Mouse (Mus musculus) embryonic facial prominence, embryonic 10.5 days (tissue): ENCODE results near the gene Fahd2a. TPM values are rescaled to one million over a fixed set of nuclear protein-coding genes. Genes with fewer than 3 reads are reported as not detected.

Experiments
- DNase-seq: peaks from one replicate; pipeline ENCODE4 v3.0.0-alpha.2; 2017; ENCODE audit warnings: low spot score
- H3K27ac ChIP-seq: fragments of 300-500 bp; sonication (generic); replicated peaks from 2 replicates; pipeline ENCODE4 v1.5.1; 2016; ENCODE audit warnings: mild to moderate bottlenecking
- H3K27me3 ChIP-seq: fragments of 300-500 bp; sonication (generic); replicated peaks from 2 replicates; pipeline ENCODE4 v1.6.1; 2016; ENCODE audit warnings: low read depth, mild to moderate bottlenecking; ENCODE audit not compliant: poor library complexity, severe bottlenecking
- H3K36me3 ChIP-seq: fragments of 300-500 bp; sonication (generic); replicated peaks from 2 replicates; pipeline ENCODE4 v1.6.1; 2016; ENCODE audit warnings: mild to moderate bottlenecking, moderate library complexity
- H3K4me1 ChIP-seq: fragments of 300-500 bp; sonication (generic); 2 replicates; pipeline ENCODE4 v1.6.1; 2016
- H3K4me3 ChIP-seq: fragments of 300-500 bp; sonication (generic); 2 replicates; pipeline ENCODE4 v1.5.1; 2016; ENCODE audit warnings: mild to moderate bottlenecking, moderate library complexity
- H3K9me3 ChIP-seq: fragments of 300-500 bp; sonication (generic); 2 replicates; pipeline ENCODE4 v1.6.1; 2016; ENCODE audit warnings: mild to moderate bottlenecking
- WGBS: fragments of 180-500 bp; shearing (Covaris S2); methylation state at CpG from one replicate; pipeline ENCODE4 v1.1.7; 2016; 5-methylcytosine and 5-hydroxymethylcytosine counted together
- polyA plus RNA-seq: library from polyadenylated mRNA; unstranded; fragments of >200 nt; fragmentation: Nextera tagmentation; extraction: Ambion mirVana; gene quantifications from 2 replicates; pipeline ENCODE4 v1.2.1, GENCODE M21; 2016

Fahd2a gene
- polyA plus RNA-seq, 1 experiment from 2014 or later = 23.1 TPM

- Histone ChIP-seq H3K36me3 (no peaks in the 10 kb centered on the region), H3K27ac (no peak overlapping the region), H3K9me3 (no peaks in the 10 kb centered on the region), H3K4me1 (peaks cover 7% of the 10 kb centered on the region), H3K27me3 (0 out of 2 replicates have a peak, but pooled peaks cover 10% of the 10 kb centered on the region), H3K4me3 (no peak overlapping the region)
- DNase-seq = no peak
- 53% methylated on average over 9 of the region's 9 CpGs for WGBS
These were observed 17.0 kb upstream of the Fahd2a start for GRCm38 (mm10) chr2:127461351-127461750.

- Histone ChIP-seq H3K4me1 (peaks cover 7% of the 10 kb centered on the region), H3K36me3 (no peaks in the 10 kb centered on the region), H3K27ac (no peak overlapping the region), H3K4me3 (no peak overlapping the region), H3K9me3 (no peaks in the 10 kb centered on the region), H3K27me3 (peaks cover 22% of the 10 kb centered on the region)
- WGBS = 86% methylated on average over 2 of the region's 2 CpGs
- DNase-seq = no peak
These were observed 15.0 kb upstream of the Fahd2a start for GRCm38 (mm10) chr2:127459341-127459740.

- Histone ChIP-seq H3K27ac (no peak overlapping the region), H3K4me1 (peaks cover 11% of the 10 kb centered on the region), H3K4me3 (no peak overlapping the region), H3K9me3 (no peaks in the 10 kb centered on the region), H3K27me3 (peaks cover 51% of the 10 kb centered on the region), H3K36me3 (no peaks in the 10 kb centered on the region)
- WGBS = 3% methylated on average over 5 of the region's 5 CpGs
- DNase-seq = peak; percentile 73
These were observed 9.4 kb upstream of the Fahd2a start for GRCm38 (mm10) chr2:127453764-127454163.

GRCm38 (mm10) chr2:127453141-127453540 is 8.8 kb upstream of the Fahd2a start:
- 78% methylated on average over 9 of the region's 9 CpGs for WGBS
- Histone ChIP-seq H3K27me3 (peaks cover 51% of the 10 kb centered on the region), H3K4me1 (peaks cover 11% of the 10 kb centered on the region), H3K4me3 (no peak overlapping the region), H3K27ac (no peak overlapping the region), H3K9me3 (no peaks in the 10 kb centered on the region), H3K36me3 (no peaks in the 10 kb centered on the region)
- DNase-seq = no peak

GRCm38 (mm10) chr2:127451748-127452147 is 7.4 kb upstream of the Fahd2a start:
- H3K4me1 ChIP-seq = peaks cover 11% of the 10 kb centered on the region
- WGBS = 57% methylated on average over 6 of the region's 6 CpGs
- H3K36me3 ChIP-seq = no peaks in the 10 kb centered on the region
- no peaks in the 10 kb centered on the region for H3K9me3 ChIP-seq
- H3K4me3 ChIP-seq = no peak overlapping the region
- peaks cover 51% of the 10 kb centered on the region for H3K27me3 ChIP-seq
- no peak for DNase-seq
- no peak overlapping the region for H3K27ac ChIP-seq

GRCm38 (mm10) chr2:127449691-127450090 is 5.3 kb upstream of the Fahd2a start:
- Histone ChIP-seq H3K27me3 (peaks cover 39% of the 10 kb centered on the region), H3K27ac (no peak overlapping the region), H3K4me1 (peaks cover 13% of the 10 kb centered on the region), H3K36me3 (no peaks in the 10 kb centered on the region), H3K4me3 (no peak overlapping the region), H3K9me3 (no peaks in the 10 kb centered on the region)
- WGBS = 43% methylated on average over 7 of the region's 7 CpGs
- DNase-seq = peak; percentile 26

GRCm38 (mm10) chr2:127446847-127447246 is 2.5 kb upstream of the Fahd2a start:
- peaks cover 23% of the 10 kb centered on the region for H3K27me3 ChIP-seq
- H3K27ac ChIP-seq = no peak overlapping the region
- 51% methylated on average over 3 of the region's 3 CpGs for WGBS
- H3K4me3 ChIP-seq = no peak overlapping the region
- DNase-seq = no peak
- H3K4me1 ChIP-seq = peaks cover 30% of the 10 kb centered on the region
- H3K9me3 ChIP-seq = no peaks in the 10 kb centered on the region
- no peaks in the 10 kb centered on the region for H3K36me3 ChIP-seq

GRCm38 (mm10) chr2:127437697-127438096 is 6.7 kb downstream of the Fahd2a start:
- H3K9me3 ChIP-seq = no peaks in the 10 kb centered on the region
- no peaks in the 10 kb centered on the region for H3K4me1 ChIP-seq
- H3K36me3 ChIP-seq = peaks cover 68% of the 10 kb centered on the region
- no peak for DNase-seq
- no peak overlapping the region for H3K4me3 ChIP-seq
- H3K27ac ChIP-seq = no peak overlapping the region
- WGBS = 92% methylated on average over 5 of the region's 5 CpGs
- H3K27me3 ChIP-seq = no peaks in the 10 kb centered on the region

- DNase-seq = no peak
- Histone ChIP-seq H3K9me3 (no peaks in the 10 kb centered on the region), H3K27me3 (no peaks in the 10 kb centered on the region), H3K27ac (no peak overlapping the region), H3K4me1 (no peaks in the 10 kb centered on the region), H3K4me3 (no peak overlapping the region), H3K36me3 (peaks cover 71% of the 10 kb centered on the region)
- WGBS = 90% methylated on average over 2 of the region's 2 CpGs
These were observed 8.8 kb downstream of the Fahd2a start for GRCm38 (mm10) chr2:127435554-127435953.

GRCm38 (mm10) chr2:127435135-127435534 is 9.2 kb downstream of the Fahd2a start:
- peak; percentile 69 for DNase-seq
- WGBS = 41% methylated on average over 2 of the region's 2 CpGs
- H3K36me3 ChIP-seq = peaks cover 67% of the 10 kb centered on the region

GRCm38 (mm10) chr2:127433487-127434295 is 10.7 kb downstream of the Fahd2a start:
- no peaks in the 10 kb centered on the region for H3K9me3 ChIP-seq
- H3K27ac ChIP-seq = no peak overlapping the region
- no peak overlapping the region for H3K4me3 ChIP-seq
- no peak for DNase-seq
- H3K4me1 ChIP-seq = no peaks in the 10 kb centered on the region
- H3K27me3 ChIP-seq = no peaks in the 10 kb centered on the region
- H3K36me3 ChIP-seq = peaks cover 55% of the 10 kb centered on the region
- WGBS = 86% methylated on average over 9 of the region's 9 CpGs

More at GRCm38 (mm10) chr2:127435135-127435534, 9.2 kb downstream of the Fahd2a start:
- Histone ChIP-seq H3K9me3 (no peaks in the 10 kb centered on the region), H3K4me1 (no peaks in the 10 kb centered on the region), H3K27ac (no peak overlapping the region), H3K27me3 (no peaks in the 10 kb centered on the region), H3K4me3 (no peak overlapping the region)

- DNase-seq = peak; percentile 27
- Histone ChIP-seq H3K4me3 (no peak overlapping the region), H3K36me3 (peaks cover 24% of the 10 kb centered on the region), H3K4me1 (no peaks in the 10 kb centered on the region), H3K27ac (no peak overlapping the region), H3K9me3 (no peaks in the 10 kb centered on the region), H3K27me3 (no peaks in the 10 kb centered on the region)
- WGBS = 23% methylated on average over 3 of the region's 3 CpGs
These were observed 14.1 kb downstream of the Fahd2a start for GRCm38 (mm10) chr2:127430238-127430637.

- Histone ChIP-seq H3K9me3 (no peaks in the 10 kb centered on the region), H3K36me3 (no peaks in the 10 kb centered on the region), H3K27ac (no peak within 1 kb of the TSS), H3K4me1 (no peaks in the 10 kb centered on the region), H3K4me3 (no peak within 1 kb of the TSS), H3K27me3 (no peaks in the 10 kb centered on the region)
- WGBS = 85% methylated on average over 17 of the region's 17 CpGs
- DNase-seq = no peak
These were observed 19.4 kb downstream of the Fahd2a start, which contains the start of gene Gpat2 for GRCm38 (mm10) chr2:127424977-127425376. Gene Gpat2, plus strand, starts transcription at chr2:127425199.
